Mouse (Mus musculus): ENCODE results near the gene Foxd3.
"Not testable (repeated sequence)": the region's sequence is repeated elsewhere in the genome, so short reads cannot be mapped to it uniquely, and the experiment has no call there.

The Foxd3 gene

GRCm38 (mm10) chr4:99655937-99656604 lies at the start of gene Foxd3:
Gene Foxd3 (plus strand): TSS chr4:99656299.
- no peak for DNase-seq (ENCODE audit: low spot score in 2 of 2)

DNA sequence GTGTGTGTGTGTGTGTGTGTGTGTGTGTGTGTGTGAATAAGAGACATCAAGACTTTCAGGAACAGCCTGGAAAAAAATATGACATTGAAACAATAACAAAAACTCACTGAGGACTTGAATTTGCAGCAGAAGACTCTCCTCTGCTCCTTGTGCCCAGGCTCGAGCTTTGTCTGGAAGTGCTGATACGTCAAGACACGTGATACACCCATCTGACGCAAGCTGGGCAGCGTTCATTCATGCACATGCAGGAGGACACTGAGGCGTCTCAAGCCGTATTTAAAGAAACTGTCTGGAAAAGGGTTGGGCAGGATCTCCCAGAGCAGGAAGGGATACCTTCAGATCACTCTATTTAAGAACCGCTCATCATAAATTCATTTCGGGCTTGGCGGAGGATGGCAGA lies 43.9 kb upstream of the Foxd3 start:
- DNase-seq (ENCODE audit: low spot score in 2 of 2) = no peak

DNA sequence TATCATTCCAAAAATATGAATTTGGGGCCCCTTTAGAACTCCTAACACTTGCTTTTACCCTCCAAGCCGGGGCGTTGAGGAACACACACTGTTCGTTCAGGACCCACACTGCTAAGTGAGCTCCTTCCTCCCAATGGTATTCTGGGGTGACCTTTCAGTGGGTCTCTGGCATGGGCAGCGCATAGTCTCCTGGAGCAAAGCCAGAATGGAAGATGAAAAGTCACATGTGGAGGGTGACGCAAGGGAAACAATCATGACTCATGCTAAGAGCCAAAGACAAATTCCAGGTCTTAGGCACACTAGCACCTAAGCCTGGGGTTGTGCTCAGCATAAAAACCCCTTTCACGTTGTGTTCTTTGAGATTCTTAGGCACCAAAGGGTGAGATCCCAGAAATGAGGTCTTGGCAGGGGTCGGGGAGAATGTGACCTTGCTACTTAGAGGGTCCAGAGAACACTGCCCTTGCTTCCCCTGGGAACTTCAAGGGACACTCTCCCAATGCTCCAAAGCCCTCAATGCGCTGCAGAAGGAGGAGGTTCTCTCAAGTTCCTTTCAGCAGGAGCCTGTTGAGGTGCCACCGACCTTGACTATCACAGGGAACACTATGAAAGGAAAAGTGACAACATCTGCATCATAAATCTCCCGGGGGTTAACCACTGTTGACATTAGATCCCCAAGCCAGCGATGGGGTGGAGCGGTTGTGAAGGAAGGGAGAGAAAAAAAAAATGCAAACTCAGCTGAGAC lies 43.3 kb upstream of the Foxd3 start:
- DNase-seq (ENCODE audit: low spot score in 2 of 2) = no peak

- DNase-seq (ENCODE audit: low spot score in 2 of 2) = no peak
Measured at GRCm38 (mm10) chr4:99626047-99626844, 29.9 kb upstream of the Foxd3 start.

- no peak for DNase-seq (ENCODE audit: low spot score in 2 of 2)
Measured at GRCm38 (mm10) chr4:99627057-99627456, 29.0 kb upstream of the Foxd3 start.

GRCm38 (mm10) chr4:99636038-99636437 lies 20.1 kb upstream of the Foxd3 start:
- no peak for DNase-seq (ENCODE audit: low spot score in 2 of 2)

GRCm38 (mm10) chr4:99636711-99637110 lies 19.4 kb upstream of the Foxd3 start:
- no peak for DNase-seq (ENCODE audit: low spot score in 2 of 2)

DNA sequence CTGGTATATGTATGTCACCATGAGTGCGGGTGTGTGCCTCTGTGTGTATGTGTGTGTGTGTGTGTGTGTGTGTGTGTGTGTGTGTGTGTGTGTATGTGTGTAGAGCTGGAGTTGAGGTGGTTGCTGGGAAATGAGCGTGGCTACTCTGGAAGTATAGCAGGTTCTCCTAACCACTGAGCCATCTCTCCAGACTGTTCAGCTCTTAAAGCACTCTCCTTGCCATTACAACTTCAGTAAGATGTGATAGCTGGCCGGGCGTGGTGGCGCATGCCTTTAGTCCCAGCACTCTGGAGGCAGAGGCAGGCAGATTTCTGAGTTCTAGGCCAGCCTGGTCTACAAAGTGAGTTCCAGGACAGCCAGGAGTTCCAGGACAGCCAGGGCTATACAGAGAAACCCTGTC lies 15.5 kb upstream of the Foxd3 start:
- DNase-seq (ENCODE audit: low spot score in 2 of 2) = not testable (repeated sequence)

DNA sequence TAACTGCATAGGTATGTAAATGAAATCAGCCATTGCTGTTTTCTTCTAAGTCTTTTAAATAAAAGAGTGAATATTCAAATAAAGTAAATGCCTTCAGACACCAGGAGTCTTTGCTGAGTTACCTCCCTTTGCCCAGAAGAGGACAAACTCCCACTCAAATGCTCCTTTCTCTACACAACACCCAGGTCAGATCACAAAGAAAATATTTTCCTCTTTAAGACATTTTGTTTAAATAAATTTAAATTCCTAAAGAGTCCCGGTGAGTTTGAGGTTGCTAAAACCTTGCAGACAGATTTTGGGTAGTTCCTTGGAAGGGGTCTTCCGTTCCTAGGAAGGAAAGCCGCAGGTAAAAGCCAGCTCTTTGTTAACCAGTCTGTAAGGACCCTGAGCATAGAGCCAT lies 14.2 kb upstream of the Foxd3 start:
- DNase-seq (ENCODE audit: low spot score in 2 of 2) = no peak

DNA sequence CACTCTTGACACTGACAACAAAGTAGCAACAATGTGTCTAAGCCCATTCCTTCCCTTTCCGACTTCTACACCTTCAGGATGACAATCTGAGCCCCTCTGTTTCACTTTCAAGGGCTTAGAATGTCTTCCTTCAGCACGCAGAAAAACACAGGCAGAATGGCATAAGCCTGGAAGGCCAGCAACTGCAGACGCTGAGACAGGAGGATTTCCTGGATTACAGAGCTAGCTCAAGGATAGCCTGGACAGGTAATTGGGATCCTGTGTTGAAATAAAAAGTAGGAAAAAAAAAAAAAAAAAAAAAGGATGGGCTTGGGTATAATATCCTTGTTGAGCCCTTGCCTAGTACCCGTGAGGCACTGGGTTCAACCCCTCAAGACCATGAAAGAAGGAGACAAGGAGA lies 10.5 kb upstream of the Foxd3 start:
- no peak for DNase-seq (ENCODE audit: low spot score in 2 of 2)

DNA sequence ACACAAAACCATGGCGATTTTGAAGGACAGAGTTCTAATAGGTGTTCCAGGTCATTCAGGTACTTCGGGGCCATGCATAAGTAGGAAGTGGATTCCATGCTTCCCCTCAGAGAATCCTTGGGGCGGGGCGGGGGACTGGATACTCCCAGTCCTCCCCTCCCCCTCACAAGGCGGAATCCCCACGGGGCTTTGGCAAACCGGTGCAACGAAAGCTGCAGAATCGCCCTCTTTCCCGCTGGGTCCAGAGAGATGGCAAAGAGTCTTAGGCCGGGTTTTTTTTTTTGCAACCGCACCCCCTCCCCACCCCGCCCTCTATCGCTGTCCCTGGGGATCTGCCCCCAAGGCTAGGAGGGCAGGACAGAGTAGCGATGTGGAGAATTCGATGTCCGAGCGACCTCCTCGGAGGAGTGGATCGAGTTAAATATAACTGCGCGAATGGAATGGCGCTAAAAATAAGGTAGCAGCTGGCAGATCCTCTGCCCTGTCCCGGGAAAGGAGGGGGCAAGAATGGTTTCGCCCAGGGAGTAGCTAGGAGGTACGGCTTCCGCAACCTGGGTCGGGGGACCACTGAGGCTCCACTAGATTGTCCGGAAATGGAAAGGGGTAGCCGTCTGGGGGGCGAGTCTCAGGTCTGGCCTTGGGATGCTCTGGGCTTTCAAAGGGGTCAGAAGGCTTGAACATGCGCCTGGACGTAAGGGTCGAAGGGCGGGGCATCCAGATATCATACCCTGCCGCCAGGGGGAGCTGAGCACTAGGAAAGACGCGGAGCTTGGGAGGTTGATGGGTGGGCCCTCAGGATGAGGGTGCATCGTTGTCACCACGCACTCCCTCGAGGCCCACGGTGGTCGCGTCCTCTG lies 5.8 kb upstream of the Foxd3 start:
- DNase-seq (ENCODE audit: low spot score in 2 of 2) = no peak

- DNase-seq (ENCODE audit: low spot score in 2 of 2) = no peak
Measured at GRCm38 (mm10) chr4:99650945-99651690, 5.0 kb upstream of the Foxd3 start.

DNA sequence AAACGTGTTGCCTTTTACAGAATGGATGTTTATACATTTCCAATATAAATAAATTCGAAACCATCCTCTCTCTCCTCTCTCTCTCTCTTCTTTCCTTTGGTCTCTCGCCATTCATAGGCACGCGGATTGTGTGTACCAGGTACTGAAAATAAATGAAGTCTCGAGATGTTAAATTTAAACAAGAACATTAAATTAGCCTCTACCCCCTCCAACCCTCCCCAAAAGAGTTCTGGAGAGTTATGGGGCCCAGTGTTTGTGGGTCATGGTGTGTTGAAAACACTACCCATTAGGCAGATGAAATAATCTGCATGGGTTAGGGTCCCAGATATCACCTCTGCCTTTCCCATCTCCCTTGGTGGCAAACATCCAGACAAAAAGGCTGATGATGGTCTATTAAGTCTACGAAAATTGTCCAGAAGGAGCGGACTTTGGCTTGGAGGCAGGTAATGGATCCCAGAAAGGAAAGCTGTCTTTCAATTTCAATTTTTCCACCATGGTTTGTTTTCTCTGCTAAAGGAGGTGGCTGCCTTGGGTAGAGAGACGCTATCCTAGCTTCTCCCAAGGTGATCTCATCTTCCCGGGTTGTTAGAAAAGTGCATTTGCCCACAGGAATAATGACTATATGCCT lies 4.2 kb upstream of the Foxd3 start:
- DNase-seq (ENCODE audit: low spot score in 2 of 2) = no peak

GRCm38 (mm10) chr4:99652576-99653210 lies 3.4 kb upstream of the Foxd3 start:
- no peak for DNase-seq (ENCODE audit: low spot score in 2 of 2)

GRCm38 (mm10) chr4:99653216-99653607 lies 2.9 kb upstream of the Foxd3 start:
- no peak for DNase-seq (ENCODE audit: low spot score in 2 of 2)

DNA sequence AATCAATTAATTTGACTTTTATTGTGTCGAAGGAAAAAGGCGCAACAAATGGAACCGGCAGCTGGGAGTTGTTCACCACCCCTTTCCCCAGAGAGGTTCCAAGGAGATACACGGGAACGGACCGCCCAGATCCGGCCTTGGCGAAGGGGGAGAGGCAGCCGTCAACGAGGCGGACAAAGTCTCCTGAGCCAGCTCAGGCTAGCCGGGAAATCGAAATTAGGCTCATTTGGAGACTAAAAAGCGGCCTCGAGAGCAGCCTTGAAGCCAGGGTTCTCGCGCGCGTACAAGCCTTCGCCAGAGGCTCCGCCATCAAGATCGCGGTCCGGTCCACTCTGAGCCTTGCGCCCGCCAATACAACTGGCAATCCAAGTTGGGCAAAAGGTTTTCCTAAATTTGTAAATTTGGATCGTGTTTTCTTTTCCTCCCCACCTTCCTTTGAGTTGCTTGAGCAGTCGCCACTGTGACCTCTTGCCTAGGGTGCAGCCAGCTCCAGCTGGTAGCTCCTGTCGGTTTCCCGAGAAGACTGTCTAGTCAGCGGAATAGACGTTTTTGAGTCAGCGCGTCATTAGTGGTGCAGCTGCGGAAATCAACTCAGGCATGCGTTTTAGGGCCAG lies 2.4 kb upstream of the Foxd3 start:
- no peak for DNase-seq (ENCODE audit: low spot score in 2 of 2)

DNA sequence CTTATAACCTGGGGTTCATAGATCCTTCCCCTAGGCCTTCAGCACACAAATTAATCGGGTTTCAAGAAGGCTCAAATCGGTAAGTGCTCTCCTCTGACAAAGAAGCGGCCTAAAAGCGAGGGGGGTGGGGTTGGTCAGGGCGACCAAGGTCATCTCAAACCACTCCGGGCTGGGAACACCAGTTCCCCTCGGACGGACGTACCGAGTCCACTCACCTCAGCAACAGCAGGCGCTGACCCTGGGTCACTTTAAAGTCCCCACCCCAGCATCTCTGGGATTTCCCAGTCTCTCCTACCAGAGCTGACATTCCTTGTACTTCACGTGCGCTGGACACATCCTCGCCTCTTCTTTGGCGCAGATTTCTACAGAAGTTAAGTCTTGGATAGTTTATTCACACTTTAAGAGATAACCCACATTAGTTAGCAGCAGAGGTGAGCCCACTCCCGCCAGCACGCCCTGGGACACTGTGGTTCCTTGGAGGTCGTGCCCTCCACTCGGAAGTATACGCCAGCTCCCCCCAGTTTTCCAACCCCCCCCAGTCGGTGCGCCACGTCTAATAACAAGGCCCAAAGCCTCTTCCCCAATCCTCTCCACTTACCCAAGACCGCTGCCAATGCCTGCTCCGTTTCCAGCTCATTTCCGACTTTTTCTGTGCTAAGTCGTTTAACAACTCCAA lies 1.3 kb upstream of the Foxd3 start:
- DNase-seq (ENCODE audit: low spot score in 2 of 2) = no peak

- peak in 1 of 2 experiments; percentile 26 for DNase-seq (ENCODE audit: low spot score in 2 of 2)
Measured at GRCm38 (mm10) chr4:99656605-99657429, 718 bp downstream of the Foxd3 start.

Measured in natural killer cell, adult 2 months (primary cell).